Mouse (Mus musculus) CH12.LX (cell line): ENCODE measurements at regions not wholly inside any gene's neighbourhood (a gene's known extent, or its start where the extent isn't known, plus 50 kb on each side); places are given as distances from the start of the nearest gene placed in this dataset.

Source experiments
- CTCF ChIP-seq, 2 experiments: IDR thresholded peaks in 1 of 2; conservative IDR thresholded peaks in 1 of 2; 2 replicates each; pipeline ENCODE4 v1.5.1; 2011 to 2012; ENCODE audit warnings: low read depth in 2 of 2, low read length in 2 of 2, improper control_type of control experiment in 1 of 2, inconsistent platforms in 1 of 2, mild to moderate bottlenecking in 1 of 2, moderate library complexity in 1 of 2
- GABPA ChIP-seq: IDR thresholded peaks from 2 replicates; pipeline ENCODE4 v1.6.1; 2012; ENCODE audit warnings: low read depth, low read length, improper control_type of control experiment, inconsistent platforms; ENCODE audit not compliant: insufficient replicate concordance
- IRF4 ChIP-seq: IDR thresholded peaks from 2 replicates; pipeline ENCODE4 v1.6.1; 2014; ENCODE audit warnings: low read depth, mild to moderate bottlenecking, inconsistent platforms, low read length, improper control_type of control experiment
- JUN ChIP-seq: IDR thresholded peaks from 2 replicates; pipeline ENCODE4 v1.6.1; 2011; ENCODE audit warnings: low read depth, mild to moderate bottlenecking, low read length, improper control_type of control experiment, moderate library complexity; ENCODE audit not compliant: insufficient read depth
- MXI1 ChIP-seq: IDR thresholded peaks from 2 replicates; pipeline ENCODE4 v1.6.1; 2011; ENCODE audit warnings: mild to moderate bottlenecking, low read depth, low read length, improper control_type of control experiment
- NRF1 ChIP-seq: IDR thresholded peaks from 2 replicates; pipeline ENCODE4 v1.6.1; 2014; ENCODE audit warnings: low read depth, mild to moderate bottlenecking, inconsistent platforms, low read length, improper control_type of control experiment, moderate library complexity
- POLR2A ChIP-seq: IDR thresholded peaks from 2 replicates; pipeline ENCODE4 v1.6.1; 2011; ENCODE audit warnings: low read depth, mild to moderate bottlenecking, improper control_type of control experiment, low read length
- TBP ChIP-seq: conservative IDR thresholded peaks from 2 replicates; pipeline ENCODE4 v1.6.1; 2011; ENCODE audit warnings: low read depth, low read length, improper control_type of control experiment
- ZKSCAN1 ChIP-seq: IDR thresholded peaks from 2 replicates; pipeline ENCODE4 v1.6.1; 2012; ENCODE audit warnings: low read depth, inconsistent platforms, low read length, improper control_type of control experiment, borderline replicate concordance

DNA sequence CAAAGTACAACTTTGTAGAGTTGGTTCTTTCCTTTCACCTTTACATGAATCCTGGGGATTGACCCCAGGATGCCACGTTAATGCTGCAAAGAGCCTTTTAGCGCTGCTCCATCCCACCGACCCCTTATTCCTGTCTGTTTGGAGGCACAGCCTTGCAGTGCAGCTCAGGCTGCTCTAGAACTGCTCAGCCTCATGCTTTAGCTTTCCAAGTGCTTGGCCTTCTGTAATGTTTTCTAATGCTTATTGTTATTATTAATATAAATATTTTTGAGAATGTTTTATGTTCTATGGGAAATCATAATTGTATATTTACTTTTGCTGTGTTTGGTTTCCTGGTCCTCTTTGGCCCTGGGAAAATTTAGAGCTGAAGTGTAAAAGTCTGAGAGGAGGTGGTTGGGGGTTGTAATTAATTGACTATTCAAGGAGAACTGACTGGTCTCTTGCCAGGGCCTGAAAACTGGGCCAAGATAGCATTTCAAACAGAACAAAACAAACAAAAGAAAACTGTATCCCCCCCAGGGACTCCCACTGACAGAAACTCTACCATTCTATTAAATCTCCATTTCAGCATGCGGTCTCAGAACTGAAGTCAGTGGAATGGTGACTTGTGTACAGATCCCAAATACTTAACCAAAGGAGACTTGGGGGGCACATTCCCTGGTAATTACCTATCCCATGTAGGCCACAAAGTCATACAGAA lies 141.2 kb downstream of the Edem1 start:
- no peak for TF ChIP-seq CTCF (conservative IDR thresholded peaks at IDR 0.05 in 1 of 2, IDR thresholded peaks at IDR 0.05 in 1 of 2; ENCODE audit: low read depth in 2 of 2, low read length in 2 of 2)
- TF ChIP-seq IRF4: no peak
- TF ChIP-seq NRF1: no peak
- no peak for TF ChIP-seq GABPA
- no peak for TF ChIP-seq POLR2A
- no peak for TF ChIP-seq ZKSCAN1
- TF ChIP-seq TBP: no peak
- TF ChIP-seq MXI1: no peak
- no peak for TF ChIP-seq JUN
